Mouse (Mus musculus) kidney, postnatal 4 days (tissue): ENCODE measurements around the gene Mob4.

Experiments
- DNase-seq, 2 experiments: peaks; one replicate each; pipeline ENCODE4 v3.0.0; 2021; ENCODE audit warnings: mixed read lengths in 2 of 2

Gene Mob4

DNA sequence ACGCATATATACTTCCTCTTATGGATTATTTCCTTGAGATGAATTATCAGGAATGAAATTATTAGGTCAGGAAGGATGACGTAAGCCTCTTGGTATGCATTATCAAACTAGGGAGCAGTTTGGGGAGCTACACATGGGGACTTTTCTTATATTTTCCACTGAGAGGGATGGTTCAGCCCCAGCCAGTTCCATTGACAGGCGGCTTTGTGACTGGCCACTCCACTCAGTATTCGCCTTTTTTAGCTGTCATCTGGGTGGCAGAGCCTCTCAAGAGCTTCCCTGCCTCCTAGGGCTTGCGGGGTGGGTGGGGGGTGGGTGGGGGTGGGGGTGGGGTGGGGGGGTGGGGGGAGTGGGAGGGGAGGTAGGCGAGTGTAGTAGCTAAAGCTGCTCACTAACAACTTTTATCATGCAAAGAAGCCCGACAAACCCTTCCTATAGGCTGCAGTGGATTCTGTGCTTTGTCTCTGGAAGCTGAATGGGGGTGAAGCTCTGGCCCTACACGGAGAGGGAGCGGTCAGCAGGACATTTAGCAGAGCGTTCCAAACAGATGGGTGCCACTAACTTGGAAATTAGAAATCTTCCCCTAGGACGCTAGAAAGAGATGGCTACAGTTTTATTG lies 55.7 kb downstream of the Mob4 start:
- no peak for DNase-seq

DNA sequence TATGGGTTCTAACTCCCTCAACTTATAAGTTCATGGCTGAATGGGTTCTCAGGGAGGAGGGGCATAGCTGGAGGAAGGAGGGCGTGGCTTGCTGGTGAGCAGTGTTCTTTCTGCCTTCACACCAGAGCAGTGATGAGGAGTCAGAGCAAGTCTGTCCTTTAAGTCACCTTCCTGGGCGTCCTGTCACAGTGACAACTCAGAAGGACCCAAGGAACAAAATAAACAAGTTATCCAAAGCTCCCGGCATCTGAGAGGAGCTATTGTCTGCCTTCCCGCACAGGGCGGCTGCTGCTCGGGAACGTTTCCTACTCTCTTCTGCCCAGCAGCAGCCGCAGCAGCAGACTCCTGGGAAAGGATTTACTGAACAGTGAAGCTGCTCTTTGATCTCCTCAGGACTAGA lies 61.0 kb downstream of the Mob4 start:
- DNase-seq: peak in 1 of 2 experiments; percentile 39

DNA sequence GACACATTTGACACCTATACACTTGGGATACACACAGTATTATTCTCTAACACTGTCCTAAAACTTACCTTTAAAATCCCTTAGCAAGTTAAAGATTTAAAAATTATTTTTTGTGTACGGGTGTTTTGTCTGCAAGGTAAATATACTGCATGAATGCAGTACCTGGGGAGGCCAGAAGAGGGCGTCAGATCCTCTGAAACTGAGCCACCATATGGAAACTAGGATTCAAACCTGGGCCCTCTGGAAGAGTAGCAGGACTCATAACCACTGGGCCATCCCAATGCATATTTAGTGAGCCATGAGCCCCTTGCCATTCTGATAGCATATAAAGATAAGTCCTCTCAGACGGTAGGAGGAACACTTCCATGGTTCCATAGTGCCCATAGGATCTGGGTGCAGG lies 61.8 kb downstream of the Mob4 start:
- peak; percentile 41 to 51 for DNase-seq

DNA sequence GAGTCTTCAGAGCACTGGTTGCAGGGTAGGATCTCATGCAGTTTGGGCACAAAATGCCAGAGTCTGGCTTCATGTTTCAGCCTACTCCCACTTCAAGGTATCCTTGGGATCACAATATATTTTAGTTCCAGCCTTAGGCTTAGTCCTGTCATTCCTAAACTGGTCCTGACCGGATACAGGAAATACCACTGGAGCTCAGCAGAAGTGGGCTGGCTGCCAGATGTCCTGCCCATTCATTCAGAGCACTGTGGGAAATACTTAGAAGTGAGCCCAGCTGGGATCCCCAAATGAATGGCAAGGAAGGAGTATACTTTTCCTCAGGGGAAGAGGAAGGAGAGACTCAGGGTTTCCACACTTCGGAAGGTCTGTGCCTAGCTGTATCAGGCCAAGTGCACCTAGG lies 62.3 kb downstream of the Mob4 start:
- DNase-seq: peak; percentile 82 to 88

DNA sequence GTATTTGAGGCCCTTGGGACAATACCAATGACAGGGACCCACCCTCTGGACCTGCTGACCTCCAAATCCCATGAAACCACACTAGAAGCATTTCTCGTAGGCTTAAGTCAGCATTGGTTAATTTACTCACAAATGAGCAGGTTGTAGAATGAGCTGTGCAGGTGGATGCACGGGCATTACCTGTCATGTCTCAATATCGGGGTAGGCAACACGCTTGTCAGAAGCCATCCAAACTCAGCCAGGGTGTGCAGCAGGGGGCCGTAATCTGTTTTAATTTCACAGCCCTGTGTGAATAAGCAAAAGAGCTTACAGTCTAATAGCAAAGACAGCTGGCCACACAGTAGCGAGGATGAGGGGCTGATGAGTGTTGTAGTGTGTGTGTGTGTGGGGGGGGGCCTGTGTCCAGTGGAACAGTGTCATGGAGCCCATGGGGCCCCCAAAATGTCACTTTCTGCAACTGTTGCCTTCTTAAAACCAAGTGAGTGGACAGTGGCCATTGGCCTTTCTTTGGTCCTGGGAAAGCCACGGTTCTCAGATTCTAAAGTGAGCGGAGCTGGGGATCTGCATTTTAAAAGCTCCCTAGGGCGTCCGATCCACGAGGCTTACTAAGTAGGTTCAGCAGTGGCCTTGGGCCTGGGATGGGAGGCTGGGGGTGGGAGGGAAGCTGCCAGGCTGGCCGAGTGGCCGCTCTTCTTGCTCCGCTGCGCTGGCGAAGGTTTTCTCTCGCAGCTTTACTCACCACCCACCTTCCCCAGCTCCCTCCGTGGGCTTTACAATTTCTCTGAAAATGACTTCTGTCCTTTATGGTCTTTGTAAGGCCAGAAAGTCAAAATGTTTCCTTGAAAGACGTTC lies 63.3 kb downstream of the Mob4 start:
- DNase-seq: no peak

DNA sequence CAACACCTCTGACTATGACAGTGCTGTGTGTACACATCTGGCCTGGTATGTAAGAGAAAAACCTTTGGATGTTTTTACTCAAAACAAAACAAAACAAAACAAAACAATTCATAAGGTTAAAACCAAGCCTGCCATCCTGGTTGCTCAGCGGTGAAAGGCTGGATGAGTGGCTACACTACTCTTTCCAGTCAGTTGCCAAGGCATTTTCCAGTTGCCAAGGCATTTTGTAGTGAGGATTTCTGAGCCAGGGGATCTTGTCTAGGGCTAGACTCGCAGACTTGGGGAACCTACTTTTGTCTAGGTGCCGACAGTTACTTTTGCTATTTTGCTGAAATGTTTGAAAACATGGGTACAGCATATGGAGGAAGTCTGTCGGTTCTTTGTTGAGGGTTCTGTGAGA lies 64.0 kb downstream of the Mob4 start:
- DNase-seq: no peak

DNA sequence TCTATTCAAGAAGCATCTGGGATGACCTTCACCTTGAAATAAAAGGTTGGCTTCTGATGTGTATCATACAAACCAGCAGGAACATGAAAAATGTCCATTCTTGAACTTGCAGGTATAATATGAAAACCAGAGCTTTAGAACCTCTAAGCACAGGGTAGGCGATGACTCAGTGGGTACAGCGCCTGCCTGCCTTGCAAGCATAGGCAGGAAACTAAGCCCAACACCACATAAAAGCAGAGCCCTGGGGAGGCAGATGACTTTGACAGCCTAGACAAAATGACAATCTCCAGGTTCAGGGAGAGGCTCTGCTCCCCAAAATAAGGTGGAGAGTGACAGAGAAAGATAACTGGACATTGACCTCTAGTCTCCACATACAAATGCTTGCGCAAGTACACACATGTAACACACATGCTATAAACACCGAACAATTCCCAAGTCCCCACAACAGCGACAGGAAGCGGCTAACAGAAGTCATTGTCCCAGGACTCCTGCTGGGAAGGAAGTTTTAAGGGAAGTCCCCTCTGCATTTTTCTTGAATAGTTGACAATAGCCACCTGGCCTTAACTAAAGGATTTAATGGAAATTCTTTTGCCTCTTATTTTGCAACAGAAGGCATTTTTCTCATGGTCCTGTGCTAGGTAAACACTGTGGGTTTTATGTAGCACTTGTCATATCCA lies 65.4 kb downstream of the Mob4 start:
- DNase-seq: no peak

DNA sequence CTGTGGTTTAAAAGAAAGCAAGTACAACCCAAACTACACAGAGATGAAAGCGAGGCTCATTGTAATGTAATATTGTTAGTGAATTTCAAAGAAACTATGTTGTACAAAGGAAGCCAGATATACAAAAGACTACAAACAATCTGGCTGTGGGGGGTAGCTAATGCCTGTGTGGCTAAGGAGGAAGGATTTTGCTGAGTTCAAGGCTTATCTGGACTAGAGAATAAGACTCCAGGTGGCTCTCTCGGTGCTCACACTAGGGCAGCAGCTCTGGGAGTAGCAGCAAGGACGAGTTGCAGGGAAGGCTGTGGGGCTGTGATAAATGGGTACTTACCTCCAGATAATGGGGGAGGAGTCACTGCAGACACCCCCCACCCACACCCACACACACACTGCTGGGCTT lies 67.7 kb downstream of the Mob4 start:
- DNase-seq: no peak

DNA sequence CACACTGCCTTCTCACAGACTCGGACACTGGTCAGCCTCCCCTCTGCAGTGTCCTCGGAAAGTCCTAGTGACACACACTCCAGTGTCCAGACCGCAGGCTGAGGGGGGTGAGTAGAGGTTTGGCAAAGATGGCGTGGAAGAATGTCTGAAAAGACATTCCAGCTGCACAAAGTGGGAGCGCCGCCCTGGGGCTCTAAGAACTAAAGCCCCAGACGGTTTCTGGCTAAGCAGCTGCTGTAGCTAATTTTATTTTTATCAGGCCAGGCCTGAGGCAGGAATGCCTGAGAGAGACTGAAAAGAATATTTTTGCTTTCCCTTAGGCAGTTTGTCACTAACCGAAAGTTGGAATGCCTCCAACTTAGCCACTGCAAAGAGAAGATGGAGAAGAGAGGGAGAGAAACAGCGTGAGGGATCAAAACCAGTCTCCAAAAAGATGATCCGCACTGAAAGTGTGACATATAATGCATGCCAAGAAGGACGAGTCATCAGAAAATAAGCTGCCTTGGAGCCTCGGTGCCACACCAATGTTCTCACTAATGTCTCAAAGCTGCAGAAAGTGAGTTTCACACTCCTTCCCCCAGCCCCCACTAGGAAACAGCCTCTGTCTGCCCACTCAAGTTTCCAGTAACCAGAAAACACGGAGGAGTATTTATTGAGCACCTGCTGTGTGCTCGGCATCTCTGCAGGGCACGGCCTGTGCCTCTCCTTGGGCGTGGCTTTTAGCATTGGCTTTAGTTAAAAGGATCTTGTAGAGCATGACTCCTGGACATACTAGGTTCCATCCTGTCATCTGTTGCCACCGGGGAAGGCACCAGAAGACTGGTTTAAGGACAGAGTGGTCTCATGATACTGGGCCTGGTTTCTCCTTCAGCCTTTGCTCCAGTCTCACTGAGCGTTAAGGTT lies 71.1 kb downstream of the Mob4 start:
- DNase-seq: peak; percentile 66 to 76
